Comparison of ENCODE assay signal across 15 mouse cellular contexts in genomic region chr10:121424455-121424854, GRCm38 (mm10). TPM values are rescaled to one million over a fixed set of nuclear protein-coding genes. Genes with fewer than 3 reads are reported as not detected.
A peak's percentile ranks its signal among the peaks of the same experiment; 100 is the strongest.
DNase-seq lines count a peak whose midpoint lies in the region; ATAC-seq and TF ChIP-seq lines count a peak whose summit lies in the region.
"Had no signal": no experiment of that assay in that cellular context is flagged by ENCODE, and none has a peak within 500 bp of the region (broad histone marks: within the 10 kb centered on the region; RNA-seq: fewer than 3 reads in every experiment).

No protein-coding gene starts in this region.

- H3K27me3 ChIP-seq in forebrain, embryonic 10.5 days (ENCODE audit: poor library complexity, severe bottlenecking), result no peaks in the 10 kb centered on the region
- H3K27me3 ChIP-seq in forebrain, postnatal 0 days (ENCODE audit: insufficient read depth, low read length), result no peaks in the 10 kb centered on the region
- 0 out of 2 replicates have a peak, but pooled peaks cover 2% of the 10 kb centered on the region for H3K27me3 ChIP-seq in hindbrain, embryonic 13.5 days
- no peaks in the 10 kb centered on the region for H3K27me3 ChIP-seq in hindbrain, embryonic 16.5 days (replicated peaks; ENCODE audit: control insufficient read depth, insufficient read depth, low read length)
- H3K27me3 ChIP-seq in neural tube, embryonic 13.5 days, result no peaks in the 10 kb centered on the region
- no peaks in the 10 kb centered on the region for H3K27me3 ChIP-seq in small intestine, adult 2 months (ENCODE audit: control insufficient read depth, insufficient read depth, low read length)
- H3K27me3 ChIP-seq: embryonic facial prominence, embryonic 15.5 days had no signal

- H3K9me3 ChIP-seq in forebrain, embryonic 10.5 days, result no peaks in the 10 kb centered on the region
- no peaks in the 10 kb centered on the region for H3K9me3 ChIP-seq in forebrain, postnatal 0 days (ENCODE audit: low read length)
- no peaks in the 10 kb centered on the region for H3K9me3 ChIP-seq in hindbrain, embryonic 13.5 days
- no peaks in the 10 kb centered on the region for H3K9me3 ChIP-seq in hindbrain, embryonic 16.5 days (ENCODE audit: control insufficient read depth, low read length)
- no peaks in the 10 kb centered on the region for H3K9me3 ChIP-seq in neural tube, embryonic 13.5 days
- H3K9me3 ChIP-seq: embryonic facial prominence, embryonic 15.5 days had no signal

- TF ChIP-seq POLR2A in small intestine, adult 2 months (IDR thresholded peaks at IDR 0.05; ENCODE audit: low read depth, low read length), result no peak

- ATAC-seq in forebrain, postnatal 0 days, result no peak
- no peak for ATAC-seq in hindbrain, embryonic 13.5 days (ENCODE audit: low FRiP score)
- no peak for ATAC-seq in hindbrain, embryonic 16.5 days
- ATAC-seq in neural tube, embryonic 13.5 days (ENCODE audit: low read depth), result no peak
- ATAC-seq: inflammation-experienced regulatory T-cells, adult 6 months; midbrain, embryonic 16.5 days had no signal

- WGBS in forebrain, embryonic 10.5 days, result 81% methylated on average over 3 of the region's 3 CpGs
- WGBS in forebrain, postnatal 0 days, result 62% methylated on average over 3 of the region's 3 CpGs
- WGBS in hindbrain, embryonic 13.5 days, result 83% methylated on average over 3 of the region's 3 CpGs
- 57% methylated on average over 3 of the region's 3 CpGs for WGBS in hindbrain, embryonic 16.5 days
- WGBS in neural tube, embryonic 13.5 days, result 63% methylated on average over 3 of the region's 3 CpGs
- WGBS in small intestine, adult 2 months, result 32% methylated on average over 3 of the region's 3 CpGs

- no peak for DNase-seq in forebrain, embryonic 10.5 days (ENCODE audit: extremely low spot score, low spot score)
- DNase-seq in forebrain, postnatal 0 days, result no peak
- no peak for DNase-seq in neural tube, embryonic 10.5 days (ENCODE audit: extremely low spot score, low spot score)
- no peak for DNase-seq in urinary bladder, postnatal 4 days (ENCODE audit: low spot score in 2 of 2)
- DNase-seq: cerebellum, adult 9-11 months; gastrocnemius, postnatal 36 days; right cerebral cortex, postnatal 25 days had no signal

- no peak overlapping the region for H3K4me3 ChIP-seq in forebrain, embryonic 10.5 days
- no peak overlapping the region for H3K4me3 ChIP-seq in forebrain, postnatal 0 days (ENCODE audit: low read depth, low read length)
- H3K4me3 ChIP-seq in hindbrain, embryonic 13.5 days, result no peak overlapping the region
- no peak overlapping the region for H3K4me3 ChIP-seq in hindbrain, embryonic 16.5 days (ENCODE audit: low read length)
- H3K4me3 ChIP-seq in neural tube, embryonic 13.5 days, result no peak overlapping the region
- no peak overlapping the region for H3K4me3 ChIP-seq in small intestine, adult 2 months (ENCODE audit: low read depth, low read length)
- H3K4me3 ChIP-seq: embryonic facial prominence, embryonic 15.5 days; myocyte had no signal

- H3K27ac ChIP-seq in forebrain, embryonic 10.5 days, result 0 out of 2 replicates have a peak overlapping the region, but pooled peaks have one; percentile 16
- H3K27ac ChIP-seq in forebrain, postnatal 0 days (ENCODE audit: low read depth, low read length), result no peak overlapping the region
- H3K27ac ChIP-seq in hindbrain, embryonic 13.5 days, result peak overlapping the region; percentile 85
- H3K27ac ChIP-seq in hindbrain, embryonic 16.5 days (ENCODE audit: low read depth, low read length), result no peak overlapping the region
- H3K27ac ChIP-seq in neural tube, embryonic 13.5 days (replicated peaks), result peak overlapping the region; percentile 88
- H3K27ac ChIP-seq in small intestine, adult 2 months (ENCODE audit: insufficient read depth, low read depth, low read length), result peak overlapping the region; percentile 63; the same call in 1 of the 2 replicates

- no peak for TF ChIP-seq CTCF in forebrain, postnatal 0 days (IDR thresholded peaks at IDR 0.05; ENCODE audit: low read depth)
- TF ChIP-seq CTCF in small intestine, adult 2 months (IDR thresholded peaks at IDR 0.05; ENCODE audit: extremely low read depth, insufficient read length, insufficient replicate concordance, low read depth, low read length), result no peak

- H3K4me1 ChIP-seq in forebrain, embryonic 10.5 days, result peaks cover 72% of the 10 kb centered on the region
- H3K4me1 ChIP-seq in forebrain, postnatal 0 days (ENCODE audit: insufficient read depth), result peaks cover 10% of the 10 kb centered on the region; the same call in 1 of the 2 replicates
- peaks cover 59% of the 10 kb centered on the region for H3K4me1 ChIP-seq in hindbrain, embryonic 13.5 days (replicated peaks)
- H3K4me1 ChIP-seq in hindbrain, embryonic 16.5 days (ENCODE audit: control insufficient read depth, insufficient read depth, low read depth, low read length), result peaks cover 30% of the 10 kb centered on the region
- peaks cover 49% of the 10 kb centered on the region for H3K4me1 ChIP-seq in neural tube, embryonic 13.5 days (replicated peaks)
- peaks cover 64% of the 10 kb centered on the region for H3K4me1 ChIP-seq in small intestine, adult 2 months (ENCODE audit: control insufficient read depth, insufficient read depth, insufficient read length, low read length)

- no peak overlapping the region for H3K9ac ChIP-seq in forebrain, postnatal 0 days
- H3K9ac ChIP-seq in hindbrain, embryonic 13.5 days, result no peak overlapping the region
- no peak overlapping the region for H3K9ac ChIP-seq in hindbrain, embryonic 16.5 days (ENCODE audit: low read depth, low read length)
- H3K9ac ChIP-seq in neural tube, embryonic 13.5 days, result no peak overlapping the region
- H3K9ac ChIP-seq: embryonic facial prominence, embryonic 15.5 days had no signal

- no peak overlapping the region for H3K4me2 ChIP-seq in forebrain, postnatal 0 days (ENCODE audit: low read depth)
- no peak overlapping the region for H3K4me2 ChIP-seq in hindbrain, embryonic 13.5 days
- no peak overlapping the region for H3K4me2 ChIP-seq in hindbrain, embryonic 16.5 days (ENCODE audit: low read length)
- H3K4me2 ChIP-seq in neural tube, embryonic 13.5 days, result no peak overlapping the region
- H3K4me2 ChIP-seq: embryonic facial prominence, embryonic 15.5 days had no signal

- H3K36me3 ChIP-seq in forebrain, embryonic 10.5 days (replicated peaks), result no peaks in the 10 kb centered on the region
- no peaks in the 10 kb centered on the region for H3K36me3 ChIP-seq in forebrain, postnatal 0 days (ENCODE audit: insufficient read depth)
- H3K36me3 ChIP-seq in hindbrain, embryonic 13.5 days, result no peaks in the 10 kb centered on the region
- H3K36me3 ChIP-seq in hindbrain, embryonic 16.5 days (ENCODE audit: control insufficient read depth, insufficient read depth, low read length), result no peaks in the 10 kb centered on the region
- H3K36me3 ChIP-seq in neural tube, embryonic 13.5 days, result no peaks in the 10 kb centered on the region
- H3K36me3 ChIP-seq in small intestine, adult 2 months (ENCODE audit: control insufficient read depth, insufficient read depth, low read length), result peaks cover 2% of the 10 kb centered on the region; the same call in 1 of the 2 replicates
- H3K36me3 ChIP-seq: embryonic facial prominence, embryonic 15.5 days had no signal

RNA-seq across cellular contexts. Expression of gene Rassf3, which starts 51.7 kb away (rescaled TPM):
- polyA plus RNA-seq in forebrain, embryonic 10.5 days (2016; fragmentation: Nextera tagmentation; extraction: Ambion mirVana), result 10.6 and 12.2 TPM in 2 replicates
- 5.0 and 5.9 TPM in 2 replicates for total RNA-seq in forebrain, postnatal 0 days (2014; rRNA removed)
- polyA plus RNA-seq in forebrain, postnatal 0 days (2015; fragmentation: Nextera tagmentation; extraction: Ambion mirVana), result 3.2 and 3.5 TPM in 2 replicates
- polyA plus RNA-seq in hindbrain, embryonic 13.5 days (2015; fragmentation: Nextera tagmentation; extraction: Ambion mirVana), result 5.2 and 5.3 TPM in 2 replicates
- 5.3 and 6.0 TPM in 2 replicates for polyA plus RNA-seq in hindbrain, embryonic 16.5 days (2015; fragmentation: Nextera tagmentation; extraction: Ambion mirVana)
- polyA plus RNA-seq in neural tube, embryonic 13.5 days (2015; fragmentation: Nextera tagmentation; extraction: Ambion mirVana), result 6.2 and 8.0 TPM in 2 replicates
- polyA plus RNA-seq in small intestine, adult 2 months (2012; rRNA removed), result 16.5 and 25.8 TPM in 2 replicates

RNA-seq across cellular contexts. Expression of gene Gns, which starts 59.6 kb away (rescaled TPM):
- 34.9 and 37.6 TPM in 2 replicates for polyA plus RNA-seq in forebrain, embryonic 10.5 days (2016; fragmentation: Nextera tagmentation; extraction: Ambion mirVana)
- total RNA-seq in forebrain, postnatal 0 days (2014; rRNA removed), result 44.7 and 67.8 TPM in 2 replicates
- 31.4 and 40.4 TPM in 2 replicates for polyA plus RNA-seq in forebrain, postnatal 0 days (2015; fragmentation: Nextera tagmentation; extraction: Ambion mirVana)
- polyA plus RNA-seq in hindbrain, embryonic 13.5 days (2015; fragmentation: Nextera tagmentation; extraction: Ambion mirVana), result 41.3 and 42.6 TPM in 2 replicates
- 39.7 and 43.1 TPM in 2 replicates for polyA plus RNA-seq in hindbrain, embryonic 16.5 days (2015; fragmentation: Nextera tagmentation; extraction: Ambion mirVana)
- polyA plus RNA-seq in neural tube, embryonic 13.5 days (2015; fragmentation: Nextera tagmentation; extraction: Ambion mirVana), result 46.1 and 46.7 TPM in 2 replicates
- 89.5 and 149 TPM in 2 replicates for polyA plus RNA-seq in small intestine, adult 2 months (2012; rRNA removed)

Comparison
In these comparisons a context has a peak if more than half of its experiments do, and no peak if none do; other contexts are left out.
1. H3K27ac ChIP-seq: peak in forebrain, embryonic 10.5 days (single experiment), hindbrain, embryonic 13.5 days (single experiment), neural tube, embryonic 13.5 days (single experiment) and small intestine, adult 2 months (single experiment); none in forebrain, postnatal 0 days (single experiment) and hindbrain, embryonic 16.5 days (single experiment).